Comparison of ENCODE assay signal across 9 mouse cellular contexts in genomic region chr12:105981121-105981973, GRCm38 (mm10). TPM values are rescaled to one million over a fixed set of nuclear protein-coding genes. Genes with fewer than 3 reads are reported as not detected.
DNase-seq lines count a peak whose midpoint lies in the region; ATAC-seq and TF ChIP-seq lines count a peak whose summit lies in the region.
"Had no signal": no experiment of that assay in that cellular context is flagged by ENCODE, and none has a peak within 500 bp of the region (broad histone marks: within the 10 kb centered on the region; RNA-seq: fewer than 3 reads in every experiment).

No protein-coding gene starts in this region.

- DNase-seq in adrenal gland, adult (ENCODE audit: inconsistent age in 2 of 2, low spot score in 1 of 2): peak; percentile 52 to 82
- no peak for DNase-seq in adrenal gland, postnatal 4 days (ENCODE audit: low spot score in 2 of 2)
- DNase-seq in G1E (ENCODE audit: low spot score): peak; percentile 80
- peak; percentile 81 for DNase-seq in lung, postnatal 36 days
- DNase-seq in ovary, adult 18-20 months (ENCODE audit: low spot score): no peak
- no peak for DNase-seq in right cerebral cortex, postnatal 10 days (ENCODE audit: low spot score in 2 of 2)

- no peak for TF ChIP-seq CTCF in G1E (IDR thresholded peaks at IDR 0.05; ENCODE audit: low read depth, low read length)

- no peaks in the 10 kb centered on the region for H3K36me3 ChIP-seq in G1E (replicated peaks)
- no peaks in the 10 kb centered on the region for H3K36me3 ChIP-seq in kidney, embryonic 15.5 days

- no peak overlapping the region for H3K27ac ChIP-seq in kidney, embryonic 15.5 days
- H3K27ac ChIP-seq: macrophage had no signal

- H3K4me3 ChIP-seq in G1E (ENCODE audit: low read depth, low read length): peak overlapping the region; percentile 13; the same call in 1 of the 2 replicates
- H3K4me3 ChIP-seq in kidney, embryonic 15.5 days (replicated peaks): no peak overlapping the region; the same call in 1 of the 2 replicates

- peak; percentile 84 for ATAC-seq in G1E (ENCODE audit: extremely low read depth, insufficient number of reproducible peaks, low FRiP score, poor library complexity, severe bottlenecking)
- ATAC-seq in granulocyte monocyte progenitor cell, adult 5-6 weeks (replicated peaks; ENCODE audit: poor library complexity, severe bottlenecking): peak; percentile 67
- ATAC-seq in kidney, embryonic 15.5 days (replicated peaks; ENCODE audit: low FRiP score): 0 out of 2 replicates have a peak, but pooled peaks have one; percentile 22

- H3K9ac ChIP-seq in kidney, embryonic 15.5 days: no peak overlapping the region

- H3K27me3 ChIP-seq in G1E (ENCODE audit: insufficient read depth, low read length): peaks cover 2% of the 10 kb centered on the region; the same call in 1 of the 2 replicates
- no peaks in the 10 kb centered on the region for H3K27me3 ChIP-seq in kidney, embryonic 15.5 days

- H3K4me2 ChIP-seq in kidney, embryonic 15.5 days: peak overlapping the region; percentile 34

- H3K9me3 ChIP-seq in G1E (replicated peaks): peaks cover 5% of the 10 kb centered on the region
- no peaks in the 10 kb centered on the region for H3K9me3 ChIP-seq in kidney, embryonic 15.5 days (replicated peaks)

- peaks cover 9% of the 10 kb centered on the region for H3K4me1 ChIP-seq in G1E (ENCODE audit: insufficient read depth, low read depth, low read length)
- H3K4me1 ChIP-seq in kidney, embryonic 15.5 days: no peaks in the 10 kb centered on the region

- 25% methylated on average over 13 of the region's 16 CpGs for WGBS in kidney, embryonic 15.5 days

RNA-seq across cellular contexts. Expression of gene Vrk1, which starts 28.7 kb away (rescaled TPM):
- total RNA-seq in adrenal gland, postnatal 4 days (2021): 10 to 100 TPM; 33.5 to 37.9 TPM
- 184 and 234 TPM in 2 replicates for total RNA-seq in G1E (2014; fragmentation: Nextera tagmentation)
- 240 and 293 TPM in 2 replicates for total RNA-seq in G1E (2017)
- polyA plus RNA-seq in G1E (2012): 85.3 and 89.8 TPM in 2 replicates
- total RNA-seq in granulocyte monocyte progenitor cell, adult 5-6 weeks (2014; fragmentation: Nextera tagmentation): 97.1 and 98.6 TPM in 2 replicates
- total RNA-seq in granulocyte monocyte progenitor cell, adult 5-6 weeks (2017): 205 and 212 TPM in 2 replicates
- polyA plus RNA-seq in kidney, embryonic 15.5 days (2015; fragmentation: Nextera tagmentation; extraction: Ambion mirVana): 71.3 and 77.7 TPM in 2 replicates

Comparison
In these comparisons a context has a peak if more than half of its experiments do, and no peak if none do; other contexts are left out.
1. DNase-seq: peak in adrenal gland, adult (2 of 2), G1E (single experiment) and lung, postnatal 36 days (single experiment); none in adrenal gland, postnatal 4 days (0 of 2), ovary, adult 18-20 months (single experiment) and right cerebral cortex, postnatal 10 days (0 of 2).
2. ATAC-seq: peak in every context shown above with its lines; median percentile 84 in G1E; 67 in granulocyte monocyte progenitor cell, adult 5-6 weeks; 22 in kidney, embryonic 15.5 days.